Mouse (Mus musculus) limb, embryonic 14.5 days (tissue): ENCODE data around the gene Pls3. TPM values are rescaled to one million over a fixed set of nuclear protein-coding genes. Genes with fewer than 3 reads are reported as not detected.

Experiments
- ATAC-seq: fragments of 200-750 bp; cut with Nextera tagmentation; 2 replicates; pipeline ENCODE4 v1.8.0; 2017; ENCODE audit warnings: low read depth, moderate number of reproducible peaks, moderate TSS enrichment; ENCODE audit not compliant: low FRiP score
- DNase-seq: peaks from one replicate; pipeline ENCODE4 v3.0.0-alpha.2; 2015; ENCODE audit warnings: low spot score
- H3K27ac ChIP-seq: fragments of 300-500 bp; sonication (generic); replicated peaks from 2 replicates; pipeline ENCODE4 v1.5.1; 2014; ENCODE audit warnings: low read depth, mild to moderate bottlenecking, low read length, moderate library complexity, mixed read lengths
- H3K27me3 ChIP-seq: fragments of 300-500 bp; sonication (generic); 2 replicates; pipeline ENCODE4 v1.6.1; 2014; ENCODE audit warnings: low read length, mixed read lengths; ENCODE audit not compliant: control insufficient read depth, insufficient read depth
- H3K36me3 ChIP-seq: fragments of 300-500 bp; sonication (generic); 2 replicates; pipeline ENCODE4 v1.6.1; 2014; ENCODE audit warnings: mild to moderate bottlenecking, low read length, moderate library complexity, mixed read lengths; ENCODE audit not compliant: control insufficient read depth, insufficient read depth
- H3K4me1 ChIP-seq: fragments of 300-500 bp; sonication (generic); 2 replicates; pipeline ENCODE4 v1.6.1; 2014; ENCODE audit warnings: antibody characterized with exemption, low read length, mixed read lengths; ENCODE audit not compliant: control insufficient read depth, insufficient read depth
- H3K4me2 ChIP-seq: fragments of 300-500 bp; sonication (generic); replicated peaks from 2 replicates; pipeline ENCODE4 v1.6.1; 2014; ENCODE audit warnings: low read depth, mild to moderate bottlenecking, low read length, moderate library complexity; ENCODE audit not compliant: severe bottlenecking
- H3K4me3 ChIP-seq: fragments of 300-500 bp; sonication (generic); replicated peaks from 2 replicates; pipeline ENCODE4 v1.5.1; 2014; ENCODE audit warnings: low read length
- H3K9ac ChIP-seq: fragments of 300-500 bp; sonication (generic); 2 replicates; pipeline ENCODE4 v1.6.1; 2014; ENCODE audit warnings: mild to moderate bottlenecking, low read depth, low read length, moderate library complexity; ENCODE audit not compliant: severe bottlenecking
- H3K9me3 ChIP-seq: fragments of 300-500 bp; sonication (generic); 2 replicates; pipeline ENCODE4 v1.6.1; 2016; ENCODE audit warnings: low read length; ENCODE audit not compliant: control insufficient read depth
- POLR2A ChIP-seq: fragments of 200-500 bp; IDR thresholded peaks from 2 replicates; pipeline ENCODE4 v1.8.0; 2012; ENCODE audit warnings: inconsistent platforms, mild to moderate bottlenecking, moderate library complexity, borderline replicate concordance; ENCODE audit not compliant: insufficient read depth, insufficient read length; ENCODE audit errors: extremely low read depth
- WGBS: fragments of 180-500 bp; shearing (Covaris S2); extraction: QIAGEN DNeasy Blood & Tissue Kit; methylation state at CpG from one replicate; pipeline ENCODE4 v1.1.7; 2014; 5-methylcytosine and 5-hydroxymethylcytosine counted together
- polyA plus RNA-seq, 2 experiments: library from polyadenylated mRNA; depleted of rRNA in 1 of 2; stranded (reverse) in 1 of 2; unstranded in 1 of 2; fragments of >200 nt; fragmentation: Nextera tagmentation in 1 of 2; extraction: Ambion mirVana in 1 of 2; gene quantifications; 2 replicates each; pipeline versions ENCODE4 v1.2.1 to v1.2.3; 2012 to 2014

Gene Pls3
- polyA plus RNA-seq, 2 experiments = 49.8 to 110 TPM

DNA sequence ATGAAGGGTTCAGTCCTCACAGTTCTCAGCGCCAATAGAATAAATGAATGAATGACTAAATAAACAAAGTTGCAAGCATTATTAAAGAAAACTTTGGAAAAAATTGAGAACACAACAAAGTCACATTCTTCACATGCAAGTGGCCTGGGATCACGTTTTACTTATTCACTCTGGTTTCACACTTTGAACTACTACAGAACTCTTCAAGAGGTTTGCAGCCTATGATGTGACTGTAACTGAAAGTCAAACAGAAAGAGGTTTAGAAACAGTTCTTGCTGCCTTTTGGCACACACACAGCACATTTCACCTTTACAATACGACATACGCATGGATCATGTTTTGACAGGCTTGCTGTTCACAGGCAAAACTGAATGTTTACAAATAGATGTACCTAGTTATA, 34.7 kb downstream of the Pls3 start:
- Histone ChIP-seq H3K9me3 (no peaks in the 10 kb centered on the region), H3K4me3 (no peak overlapping the region), H3K9ac (no peak overlapping the region), H3K4me1 (no peaks in the 10 kb centered on the region), H3K27me3 (no peaks in the 10 kb centered on the region), H3K36me3 (no peaks in the 10 kb centered on the region), H3K4me2 (no peak overlapping the region), H3K27ac (no peak overlapping the region)
- ATAC-seq = no peak
- DNase-seq = no peak
- TF ChIP-seq POLR2A = no peak
- WGBS = 80% methylated on average over 4 of the region's 4 CpGs

DNA sequence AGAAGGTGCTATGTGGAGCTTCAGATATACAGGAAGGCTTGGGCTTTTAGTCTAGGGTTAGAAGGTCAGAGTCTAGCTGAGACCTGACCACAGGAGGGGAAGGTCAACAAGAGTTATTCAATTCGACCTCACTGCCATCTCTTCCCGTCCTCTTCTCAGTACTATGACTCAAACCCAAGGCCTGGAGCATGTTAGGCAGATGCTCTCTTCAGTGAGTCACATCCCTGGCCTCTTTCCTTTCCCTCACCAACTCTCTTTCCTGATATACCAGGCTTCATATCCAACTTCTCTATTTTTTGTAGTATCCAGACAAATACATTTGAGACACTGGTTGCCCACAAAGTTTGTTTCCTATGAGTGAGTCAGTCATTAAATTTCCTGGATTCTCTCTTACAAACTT, 40.1 kb downstream of the Pls3 start:
- DNase-seq = no peak
- no peaks in the 10 kb centered on the region for H3K27me3 ChIP-seq
- H3K4me1 ChIP-seq = no peaks in the 10 kb centered on the region
- no peak overlapping the region for H3K9ac ChIP-seq
- no peak overlapping the region for H3K27ac ChIP-seq
- no peak for TF ChIP-seq POLR2A
- H3K9me3 ChIP-seq = no peaks in the 10 kb centered on the region
- 81% methylated on average over 2 of the region's 2 CpGs for WGBS
- no peak overlapping the region for H3K4me2 ChIP-seq
- H3K36me3 ChIP-seq = no peaks in the 10 kb centered on the region
- no peak overlapping the region for H3K4me3 ChIP-seq
- no peak for ATAC-seq

DNA sequence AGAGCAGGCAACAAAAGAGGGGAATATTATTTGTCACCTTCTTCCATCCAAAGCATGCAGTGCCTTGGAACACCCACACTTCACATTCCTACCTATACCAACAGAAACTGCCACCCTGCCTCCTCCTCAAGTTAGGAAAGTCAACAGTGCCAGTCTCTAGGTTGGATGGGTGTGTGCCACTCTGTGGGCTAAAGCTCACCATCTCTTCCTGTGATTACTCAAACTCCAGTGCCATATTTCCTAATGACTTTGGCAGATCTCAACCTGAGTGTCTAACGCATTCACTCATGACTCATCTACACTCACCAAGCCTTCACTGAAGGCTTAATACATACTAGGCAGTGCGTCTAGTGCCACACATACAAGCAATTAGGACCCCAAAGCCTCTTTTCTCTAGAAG, 40.7 kb downstream of the Pls3 start:
- WGBS = 87% methylated on average over 2 of the region's 2 CpGs
- DNase-seq (no peak), ATAC-seq (no peak)
- Histone ChIP-seq H3K4me1 (no peaks in the 10 kb centered on the region), H3K4me3 (no peak overlapping the region), H3K36me3 (no peaks in the 10 kb centered on the region), H3K4me2 (no peak overlapping the region), H3K9ac (no peak overlapping the region), H3K9me3 (no peaks in the 10 kb centered on the region), H3K27me3 (no peaks in the 10 kb centered on the region), H3K27ac (no peak overlapping the region)
- no peak for TF ChIP-seq POLR2A

DNA sequence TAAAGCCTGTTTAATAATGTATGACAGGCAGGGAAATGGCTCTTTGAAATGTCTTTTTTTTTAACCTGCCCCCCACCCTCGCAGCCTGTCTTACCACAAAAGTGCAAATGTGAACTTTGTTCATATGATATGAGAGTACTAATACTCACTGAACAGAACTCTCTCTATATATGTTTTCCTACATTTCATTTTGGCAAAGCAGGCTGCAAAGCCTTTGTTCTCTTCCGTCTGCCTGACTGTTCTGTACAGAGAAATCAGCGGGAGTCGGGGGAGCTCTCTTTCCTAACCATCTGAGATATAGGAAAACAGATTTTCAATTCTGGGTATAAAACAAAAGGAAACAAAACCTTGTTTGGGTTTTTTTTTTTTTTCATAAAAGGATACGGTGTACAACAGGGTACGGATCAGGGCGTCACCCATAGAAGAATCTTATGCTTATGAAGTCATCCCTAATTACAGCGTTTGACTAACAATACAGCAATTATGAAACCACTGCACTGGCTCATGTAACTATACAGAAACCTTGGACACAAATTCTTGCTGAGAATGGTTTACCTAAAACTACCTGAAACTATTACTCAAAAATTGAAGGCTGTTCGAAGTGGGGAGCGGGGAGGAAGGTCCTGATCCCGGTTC, 41.9 kb downstream of the Pls3 start:
- no peak for TF ChIP-seq POLR2A
- Histone ChIP-seq H3K4me1 (no peaks in the 10 kb centered on the region), H3K27me3 (no peaks in the 10 kb centered on the region), H3K9ac (no peak overlapping the region), H3K4me3 (no peak overlapping the region), H3K4me2 (no peak overlapping the region), H3K27ac (no peak overlapping the region), H3K36me3 (no peaks in the 10 kb centered on the region), H3K9me3 (no peaks in the 10 kb centered on the region)
- ATAC-seq = no peak
- DNase-seq = no peak
- WGBS = 81% methylated on average over 11 of the region's 11 CpGs

DNA sequence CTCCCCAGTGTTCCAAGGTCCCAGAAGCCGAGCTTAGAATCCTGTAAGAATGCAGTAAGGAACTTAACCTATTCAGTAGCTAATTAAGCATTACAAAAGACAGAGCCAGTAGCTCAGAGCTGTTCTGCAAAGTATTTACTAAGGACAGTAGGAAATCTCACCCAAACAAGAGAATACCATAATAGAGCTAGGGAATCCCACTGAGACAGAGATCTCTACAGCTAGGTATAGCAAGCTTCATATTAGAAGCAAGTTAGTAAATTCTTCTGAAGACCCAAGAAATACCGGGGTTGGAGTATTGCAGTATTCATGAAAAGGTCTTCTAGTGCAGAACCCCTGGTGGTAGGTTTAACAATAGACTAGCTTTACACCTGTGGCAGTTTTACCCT, 45.1 kb downstream of the Pls3 start:
- no peaks in the 10 kb centered on the region for H3K4me1 ChIP-seq
- no peak overlapping the region for H3K4me2 ChIP-seq
- no peak for ATAC-seq
- H3K36me3 ChIP-seq = no peaks in the 10 kb centered on the region
- no peak for TF ChIP-seq POLR2A
- no peaks in the 10 kb centered on the region for H3K27me3 ChIP-seq
- H3K27ac ChIP-seq = no peak overlapping the region
- no peak for DNase-seq
- H3K9ac ChIP-seq = no peak overlapping the region
- WGBS = 57% methylated on average over 2 of the region's 2 CpGs
- H3K9me3 ChIP-seq = no peaks in the 10 kb centered on the region
- no peak overlapping the region for H3K4me3 ChIP-seq
